Mouse (Mus musculus) heart, embryonic 10.5 days (tissue): Measurements from ENCODE around the gene Lmtk2. TPM values are rescaled to one million over a fixed set of nuclear protein-coding genes. Genes with fewer than 3 reads are reported as not detected.

ENCODE experiments used
- DNase-seq: peaks from one replicate; pipeline ENCODE4 v3.0.0-alpha.2; 2017; ENCODE audit warnings: low spot score
- H3K27ac ChIP-seq: fragments of 300-500 bp; sonication (generic); 2 replicates; pipeline ENCODE4 v1.5.1; 2016; ENCODE audit warnings: mild to moderate bottlenecking
- H3K27me3 ChIP-seq: fragments of 300-500 bp; sonication (generic); 2 replicates; pipeline ENCODE4 v1.6.1; 2016; ENCODE audit warnings: mild to moderate bottlenecking; ENCODE audit not compliant: poor library complexity, insufficient read depth, severe bottlenecking
- H3K36me3 ChIP-seq: fragments of 300-500 bp; sonication (generic); 2 replicates; pipeline ENCODE4 v1.6.1; 2016; ENCODE audit warnings: mild to moderate bottlenecking, moderate library complexity
- H3K4me1 ChIP-seq: fragments of 300-500 bp; sonication (generic); 2 replicates; pipeline ENCODE4 v1.6.1; 2016; ENCODE audit warnings: mild to moderate bottlenecking
- H3K4me3 ChIP-seq: fragments of 300-500 bp; sonication (generic); 2 replicates; pipeline ENCODE4 v1.5.1; 2016; ENCODE audit warnings: mild to moderate bottlenecking, moderate library complexity
- H3K9me3 ChIP-seq: fragments of 300-500 bp; sonication (generic); 2 replicates; pipeline ENCODE4 v1.6.1; 2016; ENCODE audit warnings: mild to moderate bottlenecking, moderate library complexity
- WGBS: fragments of 180-500 bp; shearing (Covaris S2); methylation state at CpG from one replicate; pipeline ENCODE4 v1.1.7; 2016; 5-methylcytosine and 5-hydroxymethylcytosine counted together
- polyA plus RNA-seq: library from polyadenylated mRNA; unstranded; fragments of >200 nt; fragmentation: Nextera tagmentation; extraction: Ambion mirVana; gene quantifications from 2 replicates; pipeline ENCODE4 v1.2.1, GENCODE M21; 2016

Gene Lmtk2
- polyA plus RNA-seq, 1 experiment from 2014 or later, result 6.0 TPM

DNA sequence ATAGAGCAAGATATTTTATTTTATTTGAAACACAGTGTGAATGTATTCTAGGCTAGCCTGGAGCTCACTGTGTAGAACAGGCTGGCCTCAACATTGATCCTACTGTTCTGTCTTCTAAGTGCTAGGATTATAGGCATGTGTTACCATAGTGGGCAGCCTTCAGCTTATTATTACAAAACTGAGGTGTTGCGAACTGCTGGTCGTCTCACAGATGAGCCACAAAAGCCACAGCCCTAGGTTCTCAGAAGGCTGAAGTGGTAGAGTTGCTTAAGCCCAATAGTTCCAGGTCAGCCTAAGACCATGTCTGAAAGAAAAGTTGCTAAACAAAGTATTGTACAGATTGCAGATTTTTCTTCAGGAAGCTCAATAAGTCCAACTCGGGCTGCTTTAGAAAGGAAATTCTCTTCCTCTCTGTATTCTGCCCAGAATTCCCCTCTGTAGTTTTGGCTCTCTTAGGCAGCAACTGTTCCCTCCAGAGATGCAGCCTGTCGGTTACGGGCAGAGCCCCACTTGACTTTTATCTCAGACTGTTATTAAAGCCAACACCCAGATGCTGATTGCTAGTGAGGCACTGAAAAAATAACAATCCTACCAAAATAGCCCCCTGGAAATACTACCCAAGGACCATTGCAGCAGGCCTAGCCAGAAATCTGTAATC lies 14.9 kb downstream of the Lmtk2 start:
- no peak for DNase-seq
- Histone ChIP-seq H3K4me1 (peaks cover 44% of the 10 kb centered on the region), H3K27me3 (no peaks in the 10 kb centered on the region), H3K4me3 (no peak overlapping the region), H3K9me3 (no peaks in the 10 kb centered on the region), H3K36me3 (peaks cover 6% of the 10 kb centered on the region; the same call in 1 of the 2 replicates), H3K27ac (no peak overlapping the region)
- WGBS, result 44% methylated on average over 5 of the region's 5 CpGs

- Histone ChIP-seq H3K27me3 (no peaks in the 10 kb centered on the region), H3K9me3 (no peaks in the 10 kb centered on the region), H3K36me3 (peaks cover 6% of the 10 kb centered on the region; the same call in 1 of the 2 replicates), H3K4me1 (peaks cover 46% of the 10 kb centered on the region), H3K27ac (no peak overlapping the region), H3K4me3 (no peak overlapping the region)
- WGBS, result 64% methylated on average over 2 of the region's 2 CpGs
- DNase-seq, result no peak
Observed at GRCm38 (mm10) chr5:144115628-144115977, 15.4 kb downstream of the Lmtk2 start.

DNA sequence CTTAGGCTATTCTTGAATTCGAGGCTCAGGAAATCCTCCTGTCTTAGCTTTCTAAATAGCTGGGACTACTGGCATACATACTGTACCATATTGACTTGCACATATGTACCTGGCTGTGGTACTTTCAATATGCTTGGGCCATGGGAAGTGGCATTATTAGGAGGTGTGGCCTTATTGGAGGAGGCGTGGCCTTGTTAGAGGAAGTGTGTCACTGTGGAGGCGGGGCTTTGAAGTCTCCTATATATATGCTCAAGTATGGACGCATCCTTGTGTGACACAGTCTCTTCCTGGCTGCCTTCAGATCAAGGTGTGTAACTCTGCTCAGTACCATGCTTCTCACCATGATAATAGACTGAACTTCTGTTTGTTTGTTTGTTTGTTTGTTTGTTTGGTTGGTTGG lies 18.0 kb downstream of the Lmtk2 start:
- H3K27me3 ChIP-seq, result no peaks in the 10 kb centered on the region
- H3K9me3 ChIP-seq, result no peaks in the 10 kb centered on the region
- 87% methylated on average over 4 of the region's 4 CpGs for whole genome bisulfite sequencing
- H3K27ac ChIP-seq, result no peak overlapping the region
- no peaks in the 10 kb centered on the region for H3K36me3 ChIP-seq
- peaks cover 49% of the 10 kb centered on the region for H3K4me1 ChIP-seq
- no peak overlapping the region for H3K4me3 ChIP-seq
- DNase-seq, result no peak

DNA sequence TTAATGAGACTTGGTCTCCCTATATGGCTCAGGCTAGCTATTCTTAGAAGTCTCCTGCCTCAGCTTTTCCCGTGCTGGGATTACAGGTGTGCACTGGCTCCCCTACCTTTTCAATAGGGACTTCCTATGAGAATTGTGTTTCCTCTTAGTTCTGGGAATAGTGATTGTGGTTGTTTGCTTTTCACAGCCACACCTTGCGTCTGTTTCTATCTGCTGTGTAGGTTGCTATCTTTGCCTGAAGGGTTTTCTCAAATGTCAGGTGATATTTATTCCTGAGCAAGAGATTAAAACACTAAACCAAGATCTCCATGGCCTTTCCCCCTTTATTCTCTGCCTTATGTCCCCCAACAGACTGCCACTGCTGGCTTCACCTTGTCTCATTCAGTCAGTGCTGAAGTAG lies 19.1 kb downstream of the Lmtk2 start:
- Histone ChIP-seq H3K4me3 (no peak overlapping the region), H3K9me3 (no peaks in the 10 kb centered on the region), H3K27me3 (no peaks in the 10 kb centered on the region), H3K4me1 (peaks cover 43% of the 10 kb centered on the region), H3K27ac (no peak overlapping the region), H3K36me3 (no peaks in the 10 kb centered on the region)
- 76% methylated on average over 2 of the region's 2 CpGs for WGBS
- no peak for DNase-seq

DNA sequence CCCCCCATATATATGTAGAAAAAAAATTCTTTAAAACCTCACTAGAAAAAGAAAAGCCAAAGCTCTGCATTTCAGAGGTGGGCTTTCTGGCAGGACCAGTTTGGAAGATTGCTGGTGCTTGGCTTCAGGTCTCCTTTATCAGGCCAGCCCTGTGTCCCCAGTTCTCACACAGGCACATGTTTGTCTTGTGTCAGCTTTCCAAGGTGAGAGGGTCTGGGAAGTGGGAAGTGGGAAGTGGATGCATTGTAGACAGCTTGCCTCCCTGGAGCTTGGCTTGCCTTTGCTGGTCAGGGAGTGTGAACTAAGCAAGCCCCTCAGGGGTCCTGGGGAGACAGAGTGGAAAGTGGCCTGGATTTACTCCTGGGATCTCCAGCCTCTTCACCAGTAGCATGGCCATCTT lies 21.3 kb downstream of the Lmtk2 start:
- no peak overlapping the region for H3K27ac ChIP-seq
- no peak for DNase-seq
- H3K36me3 ChIP-seq, result no peaks in the 10 kb centered on the region
- no peaks in the 10 kb centered on the region for H3K27me3 ChIP-seq
- no peak overlapping the region for H3K4me3 ChIP-seq
- peaks cover 32% of the 10 kb centered on the region for H3K4me1 ChIP-seq
- H3K9me3 ChIP-seq, result no peaks in the 10 kb centered on the region

DNA sequence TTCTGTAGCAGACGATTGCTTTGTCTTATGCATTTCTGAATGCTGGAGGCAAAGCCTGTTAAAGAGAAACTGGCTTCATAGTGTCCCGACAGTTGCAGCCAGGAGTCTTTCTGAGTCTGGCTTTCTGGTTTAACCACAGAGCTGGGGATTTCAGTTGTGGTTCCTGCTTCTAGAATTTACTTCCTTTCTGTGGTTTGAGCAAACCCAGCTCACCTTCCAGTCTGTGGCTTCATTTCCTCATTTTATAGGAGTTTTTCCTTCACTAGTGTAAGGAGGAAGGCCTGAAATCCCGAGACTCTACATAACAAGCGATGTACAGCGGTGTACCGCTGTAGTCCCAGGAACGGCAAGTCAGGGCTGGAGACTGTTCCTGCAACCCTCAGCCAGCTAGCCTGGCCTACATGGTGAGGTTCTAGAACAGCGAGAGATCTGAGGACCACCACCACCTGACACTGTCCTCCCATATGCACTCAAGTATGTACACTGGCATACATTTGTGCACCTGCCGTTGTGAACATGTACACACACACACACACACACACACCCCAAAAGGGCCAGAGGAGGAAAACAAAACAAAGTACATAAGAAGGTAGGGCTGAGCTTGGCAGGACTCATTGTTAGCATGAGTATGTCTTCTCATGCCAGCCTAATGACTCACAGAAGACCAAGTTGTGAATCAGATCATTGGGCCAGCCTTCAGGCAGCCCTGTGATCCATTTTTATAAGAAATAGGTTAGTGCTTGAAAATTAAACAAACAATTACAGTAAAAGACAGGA lies 25.9 kb downstream of the Lmtk2 start:
- 86% methylated on average over 9 of the region's 9 CpGs for WGBS
- Histone ChIP-seq H3K36me3 (peaks cover 11% of the 10 kb centered on the region), H3K27ac (no peak overlapping the region), H3K4me3 (no peak overlapping the region), H3K4me1 (peaks cover 20% of the 10 kb centered on the region), H3K27me3 (no peaks in the 10 kb centered on the region), H3K9me3 (no peaks in the 10 kb centered on the region)
- no peak for DNase-seq

DNA sequence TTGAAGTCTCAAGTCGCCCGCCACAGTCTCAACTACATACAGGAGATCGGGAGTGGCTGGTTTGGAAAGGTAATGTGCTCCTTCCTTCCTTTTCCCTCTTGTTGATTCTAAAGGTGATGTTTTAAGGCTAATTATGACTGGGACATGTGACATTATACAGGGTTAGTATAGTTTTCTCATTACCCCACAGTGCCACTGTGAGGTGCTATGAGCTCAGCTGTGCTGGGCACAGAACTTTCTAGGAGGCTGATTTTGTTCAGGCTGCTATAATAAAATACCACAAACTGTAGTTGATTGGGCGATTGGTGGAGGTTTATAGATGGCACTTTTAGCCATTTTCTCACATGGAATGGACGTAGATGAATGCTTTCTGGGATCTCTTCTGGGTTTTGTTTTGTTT lies 43.3 kb downstream of the Lmtk2 start:
- no peaks in the 10 kb centered on the region for H3K27me3 ChIP-seq
- H3K36me3 ChIP-seq, result peaks cover 42% of the 10 kb centered on the region
- H3K4me1 ChIP-seq, result no peaks in the 10 kb centered on the region
- DNase-seq, result no peak
- no peak overlapping the region for H3K4me3 ChIP-seq
- 88% methylated on average over 5 of the region's 5 CpGs for WGBS
- H3K27ac ChIP-seq, result no peak overlapping the region
- no peaks in the 10 kb centered on the region for H3K9me3 ChIP-seq

- Histone ChIP-seq H3K27ac (no peak overlapping the region), H3K4me1 (no peaks in the 10 kb centered on the region), H3K9me3 (no peaks in the 10 kb centered on the region), H3K4me3 (no peak overlapping the region), H3K36me3 (peaks cover 53% of the 10 kb centered on the region), H3K27me3 (no peaks in the 10 kb centered on the region)
- DNase-seq, result no peak
Observed at GRCm38 (mm10) chr5:144146898-144147297, 46.7 kb downstream of the Lmtk2 start.

- Histone ChIP-seq H3K36me3 (peaks cover 49% of the 10 kb centered on the region), H3K27ac (no peak overlapping the region), H3K4me1 (no peaks in the 10 kb centered on the region), H3K9me3 (no peaks in the 10 kb centered on the region), H3K4me3 (no peak overlapping the region), H3K27me3 (no peaks in the 10 kb centered on the region)
- WGBS, result 88% methylated on average over 4 of the region's 4 CpGs
- no peak for DNase-seq
Observed at GRCm38 (mm10) chr5:144149530-144149929, 49.3 kb downstream of the Lmtk2 start.

DNA sequence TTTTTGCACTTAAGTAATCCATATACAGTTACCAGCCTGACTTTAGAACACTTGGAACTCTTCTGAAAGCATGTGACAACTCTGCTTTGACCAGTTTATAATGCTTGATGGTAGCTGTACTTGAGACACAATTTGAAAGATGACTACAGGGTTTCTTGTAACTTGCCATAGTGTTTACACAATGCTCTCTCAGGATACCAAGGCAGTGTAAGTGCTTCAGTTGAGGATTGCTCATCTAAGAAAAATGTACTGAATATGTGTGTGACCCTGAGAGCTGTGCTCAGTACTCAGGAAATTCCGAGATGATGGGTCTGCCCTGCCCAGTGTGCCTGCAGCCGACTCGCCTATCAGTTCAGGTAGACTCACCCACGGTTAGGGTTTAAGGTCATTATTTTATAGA lies 51.0 kb downstream of the Lmtk2 start:
- H3K4me3 ChIP-seq, result no peak overlapping the region
- no peak for DNase-seq
- no peaks in the 10 kb centered on the region for H3K4me1 ChIP-seq
- no peaks in the 10 kb centered on the region for H3K27me3 ChIP-seq
- H3K9me3 ChIP-seq, result no peaks in the 10 kb centered on the region
- H3K36me3 ChIP-seq, result peaks cover 41% of the 10 kb centered on the region
- WGBS, result 85% methylated on average over 4 of the region's 4 CpGs
- no peak overlapping the region for H3K27ac ChIP-seq

DNA sequence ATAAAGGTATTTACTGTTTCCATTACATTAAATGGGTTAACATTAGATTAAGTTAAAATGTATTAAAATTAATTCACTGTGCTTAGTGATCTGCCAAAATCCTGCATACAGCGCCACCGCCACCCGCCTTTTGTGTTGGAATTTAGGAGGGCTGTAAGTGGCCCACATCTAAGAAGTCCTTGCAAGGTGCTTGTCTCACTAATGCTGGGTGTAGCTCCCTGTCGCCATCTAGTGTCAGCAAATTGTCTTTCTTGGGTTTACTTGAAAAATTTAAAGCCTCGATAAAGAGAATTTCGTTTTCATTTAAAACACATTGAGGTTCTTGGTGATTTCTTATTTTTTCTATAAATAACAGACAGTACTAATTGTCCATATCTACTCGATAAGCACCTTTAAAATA lies 54.3 kb downstream of the Lmtk2 start:
- peaks cover 8% of the 10 kb centered on the region for H3K4me1 ChIP-seq
- H3K27me3 ChIP-seq, result no peaks in the 10 kb centered on the region
- no peak for DNase-seq
- 37% methylated on average over 7 of the region's 7 CpGs for WGBS
- H3K27ac ChIP-seq, result no peak overlapping the region
- no peaks in the 10 kb centered on the region for H3K9me3 ChIP-seq
- H3K4me3 ChIP-seq, result no peak overlapping the region
- peaks cover 45% of the 10 kb centered on the region for H3K36me3 ChIP-seq

DNA sequence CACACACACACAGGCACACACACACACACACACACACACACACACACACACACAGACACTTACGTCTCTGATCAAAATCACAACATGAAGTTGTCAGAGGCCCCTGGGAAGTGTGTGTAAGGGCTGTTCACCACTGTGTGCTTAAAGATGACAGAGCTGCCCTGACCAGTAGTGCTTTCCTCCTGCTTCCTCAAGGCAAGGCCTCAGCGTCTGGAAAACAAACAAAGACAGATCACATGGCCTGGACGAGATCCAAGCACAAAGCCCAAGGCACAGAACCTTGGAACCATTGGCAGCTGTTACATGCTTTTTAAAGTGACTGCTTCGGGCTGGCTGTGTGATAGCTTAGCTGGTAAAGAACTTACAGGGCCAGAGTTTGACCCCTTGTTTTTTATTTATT lies 58.4 kb downstream of the Lmtk2 start:
- no peak overlapping the region for H3K27ac ChIP-seq
- no peaks in the 10 kb centered on the region for H3K27me3 ChIP-seq
- DNase-seq, result no peak
- no peak overlapping the region for H3K4me3 ChIP-seq
- peaks cover 32% of the 10 kb centered on the region for H3K36me3 ChIP-seq
- H3K4me1 ChIP-seq, result peaks cover 24% of the 10 kb centered on the region
- WGBS, result 55% methylated on average over 4 of the region's 4 CpGs
- no peaks in the 10 kb centered on the region for H3K9me3 ChIP-seq

GRCm38 (mm10) chr5:144159137-144159536 lies 58.9 kb downstream of the Lmtk2 start:
- peaks cover 37% of the 10 kb centered on the region for H3K36me3 ChIP-seq
- H3K27ac ChIP-seq, result no peak overlapping the region
- DNase-seq, result no peak
- no peaks in the 10 kb centered on the region for H3K9me3 ChIP-seq
- 92% methylated on average over 8 of the region's 8 CpGs for WGBS
- peaks cover 24% of the 10 kb centered on the region for H3K4me1 ChIP-seq
- H3K27me3 ChIP-seq, result no peaks in the 10 kb centered on the region
- H3K4me3 ChIP-seq, result no peak overlapping the region
